Mouse (Mus musculus) adipose tissue, adult 10 weeks (tissue): Measurements from ENCODE around the gene Col6a1. TPM values are rescaled to one million over a fixed set of nuclear protein-coding genes. Genes with fewer than 3 reads are reported as not detected.

Source experiments
- polyA plus RNA-seq: library from polyadenylated mRNA; stranded (reverse); fragments of 350-450 nt; fragmentation: Illumina TruSeq; extraction: RNeasy Lipid Tissue Mini Kit (QIAGEN cat#74804); gene quantifications from one replicate; pipeline ENCODE4 v1.2.3, GENCODE M21; 2014; ENCODE audit warnings: low read depth, low replicate concordance

The Col6a1 gene
- 204 TPM for polyA plus RNA-seq

DNA sequence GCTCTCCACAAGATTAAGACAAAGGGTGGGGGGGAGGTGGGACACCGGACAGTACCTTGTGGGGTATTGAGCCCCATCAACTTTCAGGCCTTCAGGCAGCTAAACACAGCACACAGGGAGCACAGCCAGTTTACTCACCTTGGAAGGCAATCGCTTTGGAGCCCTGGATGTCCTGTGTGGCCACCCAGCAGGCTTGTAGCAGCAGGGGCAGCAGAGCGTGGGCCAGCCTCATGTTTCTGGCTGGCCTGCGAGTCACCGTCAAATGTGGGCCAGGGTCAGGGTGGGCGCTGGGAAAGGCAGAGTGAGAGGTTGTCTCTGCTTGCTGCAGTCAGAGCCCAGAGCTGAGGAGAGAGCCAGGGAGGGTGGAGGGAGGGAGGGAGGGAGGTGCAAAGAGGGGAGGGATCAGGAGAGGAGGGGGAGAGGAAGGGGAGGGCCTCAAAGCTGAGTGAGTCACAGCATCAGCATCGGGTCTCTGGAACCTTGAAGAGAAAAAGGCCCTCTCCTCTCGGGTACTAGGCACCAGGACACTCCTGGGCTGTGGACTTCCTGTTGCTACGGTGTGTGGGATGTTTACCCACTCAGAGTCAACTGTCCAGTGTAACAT, at the start of gene Col6a1:
Gene Col6a1, minus strand, starts transcription at position 487 of the 604 bp plus-strand sequence.

Other genes starting within 250 kb of the Col6a1 start
- 23.9 TPM for gene Lss, start 194.6 kb downstream of the Col6a1 start, polyA plus RNA-seq
- 3.0 TPM for gene Spatc1l, start 163.9 kb downstream of the Col6a1 start, polyA plus RNA-seq
- 2.0 TPM for gene Ftcd, start 150.5 kb downstream of the Col6a1 start, polyA plus RNA-seq
- 166 TPM for gene Col6a2, start 102.5 kb downstream of the Col6a1 start, polyA plus RNA-seq
- 42.3 TPM for gene Pcbp3, start 235.7 kb upstream of the Col6a1 start, polyA plus RNA-seq